Mouse (Mus musculus) kidney, embryonic 16.5 days (tissue): ENCODE measurements around the gene Fcgr4. TPM values are rescaled to one million over a fixed set of nuclear protein-coding genes. Genes with fewer than 3 reads are reported as not detected.
"Not testable (repeated sequence)": the region's sequence is repeated elsewhere in the genome, so short reads cannot be mapped to it uniquely, and the experiment has no call there.

Experiments
- ATAC-seq: fragments of 200-750 bp; cut with Nextera tagmentation; 2 replicates; pipeline ENCODE4 v1.8.0; 2017; ENCODE audit warnings: moderate TSS enrichment; ENCODE audit not compliant: low FRiP score, low TSS enrichment
- H3K27ac ChIP-seq: fragments of 300-500 bp; sonication (generic); 2 replicates; pipeline ENCODE4 v1.5.1; 2014; ENCODE audit warnings: low read length
- H3K27me3 ChIP-seq: fragments of 300-500 bp; sonication (generic); 2 replicates; pipeline ENCODE4 v1.6.1; 2014; ENCODE audit warnings: low read length, control low read depth, mixed read lengths; ENCODE audit not compliant: insufficient read depth
- H3K36me3 ChIP-seq: fragments of 300-500 bp; sonication (generic); 2 replicates; pipeline ENCODE4 v1.6.1; 2014; ENCODE audit warnings: low read length, control low read depth, mixed read lengths; ENCODE audit not compliant: insufficient read depth
- H3K4me1 ChIP-seq: fragments of 300-500 bp; sonication (generic); 2 replicates; pipeline ENCODE4 v1.6.1; 2014; ENCODE audit warnings: low read length, control low read depth, mixed read lengths; ENCODE audit not compliant: insufficient read depth
- H3K4me2 ChIP-seq: fragments of 300-500 bp; sonication (generic); replicated peaks from 2 replicates; pipeline ENCODE4 v1.6.1; 2014; ENCODE audit warnings: low read depth, low read length
- H3K4me3 ChIP-seq: fragments of 300-500 bp; sonication (generic); 2 replicates; pipeline ENCODE4 v1.5.1; 2014; ENCODE audit warnings: mild to moderate bottlenecking, low read length
- H3K9ac ChIP-seq: fragments of 300-500 bp; sonication (generic); replicated peaks from 2 replicates; pipeline ENCODE4 v1.6.1; 2014; ENCODE audit warnings: low read length
- H3K9me3 ChIP-seq: fragments of 300-500 bp; sonication (generic); 2 replicates; pipeline ENCODE4 v1.6.1; 2016; ENCODE audit warnings: low read length, control low read depth
- WGBS: fragments of 180-500 bp; shearing (Covaris S2); extraction: QIAGEN DNeasy Blood & Tissue Kit; methylation state at CpG from one replicate; pipeline ENCODE4 v1.1.7; 2014; 5-methylcytosine and 5-hydroxymethylcytosine counted together
- microRNA-seq: library from miRNA; unstranded; fragments of <30 nt; microRNA quantifications from one replicate; pipeline ENCODE4, GENCODE M21; 2016
- polyA plus RNA-seq: library from polyadenylated mRNA; unstranded; fragments of >200 nt; fragmentation: Nextera tagmentation; extraction: Ambion mirVana; gene quantifications from 2 replicates; pipeline ENCODE4 v1.2.1, GENCODE M21; 2015

The Fcgr4 gene
- polyA plus RNA-seq, 1 experiment from 2014 or later: 1.3 TPM

GRCm38 (mm10) chr1:171072217-171072616 is 53.5 kb downstream of the Fcgr4 start:
- peak; percentile 44 for ATAC-seq
- not testable (repeated sequence) for H3K9ac ChIP-seq, H3K4me1 ChIP-seq, H3K27ac ChIP-seq, H3K4me2 ChIP-seq, H3K4me3 ChIP-seq, H3K36me3 ChIP-seq, H3K9me3 ChIP-seq
- H3K27me3 ChIP-seq: peaks cover 25% of the 10 kb centered on the region
- no CpG with 5 or more reads among the region's 45 CpGs for WGBS

- H3K36me3 ChIP-seq, H3K27ac ChIP-seq, H3K4me3 ChIP-seq, H3K4me2 ChIP-seq, H3K9me3 ChIP-seq, H3K9ac ChIP-seq, H3K4me1 ChIP-seq: not testable (repeated sequence)
- WGBS: 21% methylated on average over 4 of the region's 10 CpGs
- ATAC-seq: peak; percentile 32
- H3K27me3 ChIP-seq: peaks cover 29% of the 10 kb centered on the region
These were observed 55.6 kb downstream of the Fcgr4 start for GRCm38 (mm10) chr1:171074283-171074682.

GRCm38 (mm10) chr1:171076176-171076575 is 57.5 kb downstream of the Fcgr4 start:
- not testable (repeated sequence) for H3K36me3 ChIP-seq, ATAC-seq, H3K9ac ChIP-seq, H3K4me2 ChIP-seq, H3K27ac ChIP-seq, H3K4me3 ChIP-seq, H3K4me1 ChIP-seq, H3K9me3 ChIP-seq
- 43% methylated on average over 2 of the region's 5 CpGs for WGBS
- peaks cover 18% of the 10 kb centered on the region for H3K27me3 ChIP-seq

- 43% methylated on average over 5 of the region's 5 CpGs for WGBS
- H3K4me2 ChIP-seq: not testable (repeated sequence)
These were observed 58.5 kb downstream of the Fcgr4 start for GRCm38 (mm10) chr1:171077192-171077591.

GRCm38 (mm10) chr1:171077955-171078354 is 59.2 kb downstream of the Fcgr4 start:
- not testable (repeated sequence) for H3K27ac ChIP-seq, H3K4me1 ChIP-seq, H3K9me3 ChIP-seq, H3K9ac ChIP-seq, H3K36me3 ChIP-seq
- WGBS: 3% methylated on average over 12 of the region's 27 CpGs
- peaks cover 21% of the 10 kb centered on the region for H3K27me3 ChIP-seq
- peak; percentile 43 for ATAC-seq
- peak overlapping the region; percentile 46 for H3K4me2 ChIP-seq
- peak overlapping the region; percentile 11; the same call in 1 of the 2 replicates for H3K4me3 ChIP-seq

More at GRCm38 (mm10) chr1:171077192-171077591, 58.5 kb downstream of the Fcgr4 start:
- H3K4me3 ChIP-seq, H3K4me1 ChIP-seq, H3K27ac ChIP-seq, H3K36me3 ChIP-seq, H3K9ac ChIP-seq, H3K9me3 ChIP-seq, ATAC-seq: not testable (repeated sequence)
- peaks cover 21% of the 10 kb centered on the region for H3K27me3 ChIP-seq

GRCm38 (mm10) chr1:171078419-171078818 is 59.7 kb downstream of the Fcgr4 start:
- not testable (repeated sequence) for ATAC-seq, H3K9ac ChIP-seq, H3K9me3 ChIP-seq, H3K27ac ChIP-seq, H3K36me3 ChIP-seq, H3K4me1 ChIP-seq, H3K4me3 ChIP-seq
- Histone ChIP-seq H3K27me3 (peaks cover 21% of the 10 kb centered on the region), H3K4me2 (peak overlapping the region; percentile 30; the same call in 1 of the 2 replicates)
- 22% methylated on average over 11 of the region's 12 CpGs for WGBS

GRCm38 (mm10) chr1:171079345-171079744 is 60.6 kb downstream of the Fcgr4 start:
- not testable (repeated sequence) for H3K4me1 ChIP-seq, H3K36me3 ChIP-seq, H3K9ac ChIP-seq, H3K4me2 ChIP-seq, H3K4me3 ChIP-seq, H3K9me3 ChIP-seq, H3K27ac ChIP-seq
- peak; percentile 58 for ATAC-seq
- 0% methylated on average over 1 of the region's 35 CpGs for WGBS
- H3K27me3 ChIP-seq: peaks cover 16% of the 10 kb centered on the region

Small RNA genes lying within 50 kb of the gene (microRNA-seq; reads per million reads assigned to microRNA genes)
- gene Gm27552: not detected
- gene Mir6546: 2.7 reads per million, percentile 12 among the genes with 10 or more reads in this experiment

Other genes with a start within 250 kb of the Fcgr4 start
- gene Atf6, start 151.1 kb upstream of the Fcgr4 start, polyA plus RNA-seq: 8.7 and 9.6 TPM in 2 replicates
- gene Gm26620, start 133.9 kb upstream of the Fcgr4 start, polyA plus RNA-seq: 0.58 and 0.64 TPM in 2 replicates
- 39.5 and 40.5 TPM in 2 replicates for gene Dusp12, start 133.4 kb upstream of the Fcgr4 start, polyA plus RNA-seq
- gene Fcrlb, start 106.0 kb upstream of the Fcgr4 start, polyA plus RNA-seq: 0.18 and 0.24 TPM in 2 replicates
- not detected in 2 replicates for gene Fcrla, start 91.3 kb upstream of the Fcgr4 start, polyA plus RNA-seq
- 2.6 and 3.9 TPM in 2 replicates for gene Fcgr2b, start 42.4 kb upstream of the Fcgr4 start, polyA plus RNA-seq
- gene Fcgr3, start 46.0 kb downstream of the Fcgr4 start, polyA plus RNA-seq: 8.8 and 9.0 TPM in 2 replicates
- 2.9 and 3.0 TPM in 2 replicates for gene Cfap126, start 95.0 kb downstream of the Fcgr4 start, polyA plus RNA-seq
- gene Sdhc, start 131.7 kb downstream of the Fcgr4 start, polyA plus RNA-seq: 340 TPM in 2 replicates
- gene Mpz, start 131.8 kb downstream of the Fcgr4 start, polyA plus RNA-seq: 0.57 and 0.68 TPM in 2 replicates
- gene Pcp4l1, start 177.3 kb downstream of the Fcgr4 start, polyA plus RNA-seq: 3.7 and 5.1 TPM in 2 replicates
- gene Nr1i3, start 195.1 kb downstream of the Fcgr4 start, polyA plus RNA-seq: 0.67 and 0.89 TPM in 2 replicates
- gene Tomm40l, start 203.6 kb downstream of the Fcgr4 start, polyA plus RNA-seq: 40.6 and 44.1 TPM in 2 replicates
- 22.4 and 32.2 TPM in 2 replicates for gene Apoa2, start 206.1 kb downstream of the Fcgr4 start, polyA plus RNA-seq
- gene Fcer1g, start 215.4 kb downstream of the Fcgr4 start, polyA plus RNA-seq: 35.0 and 37.2 TPM in 2 replicates
- 13.4 and 15.2 TPM in 2 replicates for gene Adamts4, start 231.5 kb downstream of the Fcgr4 start, polyA plus RNA-seq
- gene Ndufs2, start 232.5 kb downstream of the Fcgr4 start, polyA plus RNA-seq: 311 and 368 TPM in 2 replicates